Mouse (Mus musculus) thymus, adult 2 months (tissue): Measurements from ENCODE around the gene Npnt.

Experiments
- CTCF ChIP-seq: fragments of 200-500 bp; IDR thresholded peaks from 2 replicates; pipeline ENCODE4 v1.5.1; 2012; ENCODE audit warnings: mild to moderate bottlenecking, control low read depth, low read length, moderate library complexity, borderline replicate concordance; ENCODE audit not compliant: control insufficient read depth, poor library complexity, insufficient read depth; ENCODE audit errors: extremely low read depth
- POLR2A ChIP-seq: fragments of 200-500 bp; IDR thresholded peaks from 2 replicates; pipeline ENCODE4 v1.6.1; 2012; ENCODE audit warnings: mild to moderate bottlenecking, low read length, control low read depth, moderate library complexity; ENCODE audit not compliant: control insufficient read depth, poor library complexity, insufficient read depth; ENCODE audit errors: extremely low read depth

DNA sequence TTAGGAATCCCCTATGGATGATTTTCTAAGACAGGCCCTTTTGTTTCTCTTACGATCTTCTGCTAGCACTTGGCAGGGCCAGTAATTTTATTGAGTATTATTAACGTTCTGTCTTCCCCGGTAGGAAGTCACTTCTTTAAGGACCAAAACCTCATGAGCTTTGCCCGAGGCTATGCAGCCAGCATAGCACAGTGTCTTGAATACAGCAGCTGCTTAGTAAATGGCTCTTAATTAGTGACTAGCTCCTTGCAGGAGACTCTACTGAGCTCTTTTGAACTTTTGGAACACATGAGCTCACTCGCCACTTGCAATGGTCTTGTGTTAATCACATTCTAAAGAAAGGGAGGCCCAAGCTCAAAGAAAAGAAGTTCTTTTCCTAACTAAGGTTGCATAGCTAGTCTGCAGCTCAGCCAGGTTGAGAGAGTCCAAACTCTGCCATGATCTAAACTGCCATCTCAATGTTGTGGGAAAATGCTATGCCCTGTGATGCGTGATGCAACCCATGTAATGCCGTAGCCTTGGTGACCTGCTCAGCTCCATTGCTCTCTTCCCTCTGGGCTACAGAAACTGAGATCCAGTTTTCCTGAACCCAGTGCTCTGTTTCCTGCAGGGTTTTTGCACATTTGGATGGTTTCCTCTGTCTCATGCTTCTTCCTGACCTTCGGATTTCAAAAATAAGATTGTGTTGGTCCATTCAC is 42.4 kb downstream of the Npnt start:
- TF ChIP-seq CTCF: no peak
- TF ChIP-seq POLR2A: no peak
